Mouse (Mus musculus) bone marrow, adult 2 months (tissue): ENCODE measurements around the gene Sox13. TPM values are rescaled to one million over a fixed set of nuclear protein-coding genes. Genes with fewer than 3 reads are reported as not detected.

ENCODE experiments used
- H3K27ac ChIP-seq: fragments of 200-500 bp; 2 replicates; pipeline ENCODE4 v1.5.1; 2012; ENCODE audit warnings: low read depth, mild to moderate bottlenecking, control low read depth, inconsistent platforms, low read length; ENCODE audit not compliant: control insufficient read depth, poor library complexity, insufficient read depth
- H3K4me1 ChIP-seq: fragments of 200-500 bp; 2 replicates; pipeline ENCODE4 v1.6.1; 2011; ENCODE audit warnings: low read length; ENCODE audit not compliant: control insufficient read depth, insufficient read depth
- H3K4me3 ChIP-seq: fragments of 200-500 bp; replicated peaks from 2 replicates; pipeline ENCODE3; 2011; ENCODE audit warnings: mild to moderate bottlenecking, low read depth, low read length, control low read depth; ENCODE audit not compliant: control insufficient read depth
- CTCF ChIP-seq: fragments of 200-500 bp; IDR thresholded peaks from 2 replicates; pipeline ENCODE4 v1.5.1; 2011; ENCODE audit warnings: low read length, control low read depth; ENCODE audit not compliant: control insufficient read depth, insufficient read depth
- POLR2A ChIP-seq: fragments of 200-500 bp; IDR thresholded peaks from 2 replicates; pipeline ENCODE4 v1.6.1; 2011; ENCODE audit warnings: low read depth, mild to moderate bottlenecking, control low read depth, low read length, borderline replicate concordance; ENCODE audit not compliant: control insufficient read depth
- WGBS: fragments of 180-500 bp; shearing (Covaris S2); methylation state at CpG from one replicate; pipeline ENCODE4 v1.1.7; 2018; 5-methylcytosine and 5-hydroxymethylcytosine counted together
- polyA plus RNA-seq: library from polyadenylated mRNA; stranded (reverse); fragments of >200 nt; gene quantifications from 2 replicates; pipeline ENCODE4 v1.2.4, GENCODE M21; 2011; ENCODE audit warnings: low replicate concordance; ENCODE audit not compliant: missing spikeins, insufficient read depth, insufficient read length

Sox13 gene
- polyA plus RNA-seq, 1 experiment: 1.1 TPM

GRCm38 (mm10) chr1:133437916-133438683, 13.9 kb upstream of the Sox13 start:
- no peak overlapping the region for H3K4me3 ChIP-seq
- TF ChIP-seq POLR2A (no peak), CTCF (no peak)
- 50% methylated on average over 14 of the region's 14 CpGs for WGBS

GRCm38 (mm10) chr1:133434756-133435112, 10.6 kb upstream of the Sox13 start:
- Histone ChIP-seq H3K4me3 (no peak overlapping the region), H3K4me1 (no peaks in the 10 kb centered on the region), H3K27ac (no peak overlapping the region)
- TF ChIP-seq POLR2A (no peak), CTCF (no peak)
- WGBS: 77% methylated on average over 10 of the region's 10 CpGs

More at GRCm38 (mm10) chr1:133437916-133438683, 13.9 kb upstream of the Sox13 start:
- Histone ChIP-seq H3K4me1 (no peaks in the 10 kb centered on the region), H3K27ac (no peak overlapping the region)

- Histone ChIP-seq H3K4me3 (no peak overlapping the region), H3K27ac (no peak overlapping the region), H3K4me1 (no peaks in the 10 kb centered on the region)
- no peak for TF ChIP-seq CTCF
- TF ChIP-seq POLR2A: no peak
- WGBS: 59% methylated on average over 12 of the region's 12 CpGs
Measured at GRCm38 (mm10) chr1:133434018-133434755, 10.0 kb upstream of the Sox13 start.

- no peaks in the 10 kb centered on the region for H3K4me1 ChIP-seq
- WGBS: 60% methylated on average over 2 of the region's 2 CpGs
Measured at GRCm38 (mm10) chr1:133432566-133432965, 8.4 kb upstream of the Sox13 start.

GRCm38 (mm10) chr1:133431133-133431532, 7.0 kb upstream of the Sox13 start:
- no peaks in the 10 kb centered on the region for H3K4me1 ChIP-seq
- WGBS: 87% methylated on average over 2 of the region's 2 CpGs
- no peak overlapping the region for H3K27ac ChIP-seq
- H3K4me3 ChIP-seq: no peak overlapping the region
- TF ChIP-seq POLR2A (no peak), CTCF (no peak)

More at GRCm38 (mm10) chr1:133432566-133432965, 8.4 kb upstream of the Sox13 start:
- Histone ChIP-seq H3K27ac (no peak overlapping the region), H3K4me3 (no peak overlapping the region)
- no peak for TF ChIP-seq CTCF
- no peak for TF ChIP-seq POLR2A

- Histone ChIP-seq H3K27ac (no peak overlapping the region), H3K4me3 (no peak overlapping the region), H3K4me1 (no peaks in the 10 kb centered on the region)
- no peak for TF ChIP-seq CTCF
- TF ChIP-seq POLR2A: no peak
- WGBS: 58% methylated on average over 4 of the region's 4 CpGs
Measured at GRCm38 (mm10) chr1:133424547-133425140, 467 bp upstream of the Sox13 start.

GRCm38 (mm10) chr1:133423166-133423542, 1.0 kb downstream of the Sox13 start:
- under 1% methylated on average over 31 of the region's 31 CpGs for WGBS
- Histone ChIP-seq H3K4me3 (no peak overlapping the region), H3K27ac (no peak overlapping the region; the same call in 1 of the 2 replicates), H3K4me1 (no peaks in the 10 kb centered on the region)
- TF ChIP-seq POLR2A (no peak), CTCF (no peak)

- Histone ChIP-seq H3K4me1 (no peaks in the 10 kb centered on the region), H3K27ac (no peak overlapping the region), H3K4me3 (no peak overlapping the region)
- TF ChIP-seq POLR2A (no peak), CTCF (no peak)
- 4% methylated on average over 29 of the region's 29 CpGs for WGBS
Measured at GRCm38 (mm10) chr1:133422615-133423161, 1.5 kb downstream of the Sox13 start.
